Mouse (Mus musculus) kidney, adult 2 months (tissue): ENCODE measurements around the gene Xylt1.

ENCODE experiments used
- CTCF ChIP-seq: fragments of 200-500 bp; conservative IDR thresholded peaks from 2 replicates; pipeline ENCODE4 v1.5.1; 2011; ENCODE audit warnings: low read depth, mild to moderate bottlenecking, control low read depth, low read length, moderate library complexity, mixed read lengths; ENCODE audit not compliant: insufficient read depth, insufficient read length
- POLR2A ChIP-seq: fragments of 200-500 bp; IDR thresholded peaks from one replicate; pipeline ENCODE4 v1.6.1; 2011; ENCODE audit warnings: low read depth, low read length, control low read depth

DNA sequence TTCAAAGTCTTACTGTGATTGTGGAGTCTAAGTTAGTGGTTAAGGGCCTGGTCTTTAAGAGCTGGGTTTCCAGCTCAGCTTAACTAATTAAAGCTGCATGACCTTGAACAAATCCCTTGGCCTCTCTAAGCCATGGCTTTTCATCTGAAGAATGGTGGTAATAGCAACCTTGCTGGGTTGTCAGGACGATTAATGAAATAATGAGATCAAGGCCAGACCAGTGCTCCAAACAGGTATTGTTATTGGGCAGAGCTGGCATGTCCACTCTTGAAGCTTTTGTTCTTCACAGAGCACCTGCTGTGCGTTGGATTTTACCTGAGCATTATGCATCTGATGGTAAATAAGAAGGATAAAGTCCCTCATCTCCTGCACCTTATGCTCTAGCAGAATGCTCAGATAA lies 208.6 kb downstream of the Xylt1 start:
- TF ChIP-seq POLR2A (no peak), CTCF (no peak)
